31 mouse cellular contexts compared by ENCODE assay signal in genomic region chr5:143148661-143149060, GRCm38 (mm10). TPM values are rescaled to one million over a fixed set of nuclear protein-coding genes. Genes with fewer than 3 reads are reported as not detected.
A peak's percentile ranks its signal among the peaks of the same experiment; 100 is the strongest.
DNase-seq lines count a peak whose midpoint lies in the region; TF ChIP-seq lines count a peak whose summit lies in the region.
"Had no signal": no experiment of that assay in that cellular context is flagged by ENCODE, and none has a peak within 500 bp of the region (broad histone marks: within the 10 kb centered on the region; RNA-seq: fewer than 3 reads in every experiment).

No protein-coding gene starts in this region.

- no peak overlapping the region for H3K4me3 ChIP-seq in kidney, adult 2 months (ENCODE audit: insufficient read depth, low read depth, low read length)
- no peak overlapping the region for H3K4me3 ChIP-seq in small intestine, adult 2 months (ENCODE audit: low read depth, low read length)
- H3K4me3 ChIP-seq: embryonic facial prominence, embryonic 13.5 days; embryonic facial prominence, embryonic 15.5 days; erythroblast, embryonic 14.5 days; forebrain, embryonic 10.5 days; forebrain, embryonic 12.5 days had no signal

- no peaks in the 10 kb centered on the region for H3K27me3 ChIP-seq in kidney, adult 2 months (replicated peaks; ENCODE audit: control insufficient read depth, insufficient read depth, low read length)
- no peaks in the 10 kb centered on the region for H3K27me3 ChIP-seq in small intestine, adult 2 months (ENCODE audit: control insufficient read depth, insufficient read depth, low read length)
- H3K27me3 ChIP-seq: embryonic facial prominence, embryonic 13.5 days; embryonic facial prominence, embryonic 15.5 days; forebrain, embryonic 12.5 days had no signal

- intact Hi-C loops in heart, postnatal 14 days (cut with DNase I), result no loop called here

- no peak for TF ChIP-seq CTCF in kidney, adult 2 months (conservative IDR thresholded peaks at IDR 0.05; ENCODE audit: insufficient read depth, insufficient read length, low read depth, low read length)
- TF ChIP-seq CTCF in small intestine, adult 2 months (IDR thresholded peaks at IDR 0.05; ENCODE audit: extremely low read depth, insufficient read length, insufficient replicate concordance, low read depth, low read length), result 0 out of 2 replicates have a peak, but pooled peaks have one; percentile 7

- no peak overlapping the region for H3K27ac ChIP-seq in kidney, adult 2 months (ENCODE audit: insufficient read depth, low read depth, low read length)
- no peak overlapping the region for H3K27ac ChIP-seq in small intestine, adult 2 months (ENCODE audit: insufficient read depth, low read depth, low read length)
- H3K27ac ChIP-seq: embryonic facial prominence, embryonic 13.5 days; embryonic facial prominence, embryonic 15.5 days; forebrain, embryonic 10.5 days; forebrain, embryonic 12.5 days had no signal

- no peaks in the 10 kb centered on the region for H3K4me1 ChIP-seq in kidney, adult 2 months (ENCODE audit: control insufficient read depth, insufficient read depth, low read length)
- H3K4me1 ChIP-seq in small intestine, adult 2 months (ENCODE audit: control insufficient read depth, insufficient read depth, insufficient read length, low read length), result no peaks in the 10 kb centered on the region
- H3K4me1 ChIP-seq: embryonic facial prominence, embryonic 13.5 days; embryonic facial prominence, embryonic 15.5 days; forebrain, embryonic 10.5 days; forebrain, embryonic 12.5 days had no signal

- WGBS in kidney, adult 2 months, result 80% methylated on average over 5 of the region's 5 CpGs
- 46% methylated on average over 5 of the region's 5 CpGs for WGBS in small intestine, adult 2 months

- no peaks in the 10 kb centered on the region for H3K36me3 ChIP-seq in kidney, adult 2 months (ENCODE audit: control insufficient read depth, insufficient read depth, low read length)
- H3K36me3 ChIP-seq in small intestine, adult 2 months (ENCODE audit: control insufficient read depth, insufficient read depth, low read length), result no peaks in the 10 kb centered on the region
- H3K36me3 ChIP-seq: embryonic facial prominence, embryonic 13.5 days; embryonic facial prominence, embryonic 15.5 days; forebrain, embryonic 10.5 days; forebrain, embryonic 12.5 days had no signal

- TF ChIP-seq POLR2A in kidney, adult 2 months (IDR thresholded peaks at IDR 0.05; ENCODE audit: low read depth, low read length), result no peak
- no peak for TF ChIP-seq POLR2A in small intestine, adult 2 months (IDR thresholded peaks at IDR 0.05; ENCODE audit: low read depth, low read length)

- peak; percentile 20 for DNase-seq in adrenal gland, postnatal 14 days
- no peak for DNase-seq in adrenal gland, postnatal 10 days
- peak; percentile 10 for DNase-seq in kidney, adult 2 months
- no peak for DNase-seq in kidney, postnatal 4 days
- DNase-seq in R1 (ENCODE audit: low read depth, low spot score), result peak; percentile 69
- no peak for DNase-seq in thymus, postnatal 36 days
- no peak for DNase-seq in heart, postnatal 14 days
- DNase-seq: adrenal gland, adult 8-10 months; cerebellum, adult 11 months; cerebellum, adult 18-20 months; cerebellum, adult 8-10 months; cerebellum, adult 9-11 months; cerebellum, postnatal 36 days; embryo, embryonic 11 days had no signal

RNA-seq across cellular contexts. Expression of gene Olfr718-ps1, which starts 1.3 kb away (rescaled TPM):
- total RNA-seq in adrenal gland, postnatal 14 days (2021), result 0.08 TPM in 1 of 2 replicates, not detected in the other
- under 1 TPM; 0.09 to 0.15 TPM for total RNA-seq in adrenal gland, postnatal 10 days (2021)
- not detected in 2 replicates for polyA plus RNA-seq in kidney, adult 2 months (2012; rRNA removed)
- not detected in 2 replicates for polyA plus RNA-seq in small intestine, adult 2 months (2012; rRNA removed)
- total RNA-seq in heart, postnatal 14 days (2021), result not detected
- total RNA-seq: adrenal gland, adult 18-20 months had no signal
- polyA plus RNA-seq: activated CD4-positive, CD25-positive, alpha-beta regulatory T cell, adult 4 months; brain, embryonic 14.5 days; C2C12; embryonic facial prominence, embryonic 11.5 days; erythroblast, embryonic 14.5 days; forebrain, embryonic 10.5 days; forebrain, embryonic 12.5 days; forebrain, embryonic 14.5 days; forebrain, embryonic 16.5 days; frontal cortex, adult 2 months had no signal

RNA-seq across cellular contexts. Expression of gene Rbak, which starts 31.9 kb away (rescaled TPM):
- 10.5 and 13.4 TPM in 2 replicates for total RNA-seq in adrenal gland, postnatal 14 days (2021)
- total RNA-seq in adrenal gland, postnatal 10 days (2021), result 10 to 100 TPM in 1 of 2 experiments, 1 to 10 TPM in 1; 9.5 to 16.9 TPM
- polyA plus RNA-seq in kidney, adult 2 months (2012; rRNA removed), result 2.7 and 2.8 TPM in 2 replicates
- 1.3 and 1.4 TPM in 2 replicates for polyA plus RNA-seq in small intestine, adult 2 months (2012; rRNA removed)
- total RNA-seq in heart, postnatal 14 days (2021), result 1 to 10 TPM; 5.9 to 6.8 TPM

RNA-seq across cellular contexts. Expression of gene Spdye4b, which starts 32.2 kb away (rescaled TPM):
- not detected in 2 replicates for total RNA-seq in adrenal gland, postnatal 14 days (2021)
- total RNA-seq in adrenal gland, postnatal 10 days (2021), result not detected
- polyA plus RNA-seq in kidney, adult 2 months (2012; rRNA removed), result not detected in 2 replicates
- polyA plus RNA-seq in small intestine, adult 2 months (2012; rRNA removed), result not detected in 2 replicates
- not detected for total RNA-seq in heart, postnatal 14 days (2021)
- total RNA-seq: adrenal gland, adult 18-20 months; adrenal gland, adult 8-10 months; adrenal gland, postnatal 4 days; common myeloid progenitor, adult 5-6 weeks had no signal
- polyA plus RNA-seq: brain, embryonic 14.5 days; C2C12; embryonic facial prominence, embryonic 11.5 days; embryonic facial prominence, embryonic 13.5 days; embryonic facial prominence, embryonic 15.5 days; erythroblast, embryonic 14.5 days; forebrain, embryonic 10.5 days; forebrain, embryonic 12.5 days; forebrain, embryonic 14.5 days; forebrain, embryonic 16.5 days; frontal cortex, adult 2 months; Patski had no signal

RNA-seq across cellular contexts. Expression of gene Rnf216, which starts 35.9 kb away (rescaled TPM):
- 39.5 and 44.5 TPM in 2 replicates for total RNA-seq in adrenal gland, postnatal 14 days (2021)
- 10 to 100 TPM; 35.8 to 48.3 TPM for total RNA-seq in adrenal gland, postnatal 10 days (2021)
- polyA plus RNA-seq in kidney, adult 2 months (2012; rRNA removed), result 22.7 and 23.5 TPM in 2 replicates
- polyA plus RNA-seq in small intestine, adult 2 months (2012; rRNA removed), result 10.3 and 24.3 TPM in 2 replicates
- 10 to 100 TPM; 25.7 to 29.4 TPM for total RNA-seq in heart, postnatal 14 days (2021)

Comparison
In these comparisons a context has a peak if more than half of its experiments do, and no peak if none do; other contexts are left out.
1. DNase-seq: peak in adrenal gland, postnatal 14 days (single experiment), kidney, adult 2 months (single experiment) and R1 (single experiment); none in adrenal gland, postnatal 10 days (single experiment), kidney, postnatal 4 days (0 of 2), thymus, postnatal 36 days (0 of 2) and heart, postnatal 14 days (0 of 2).